Mouse (Mus musculus): ENCODE results near the gene Slc6a5. TPM values are rescaled to one million over a fixed set of nuclear protein-coding genes. Genes with fewer than 3 reads are reported as not detected.
"Not testable (repeated sequence)": the region's sequence is repeated elsewhere in the genome, so short reads cannot be mapped to it uniquely, and the experiment has no call there.

Gene Slc6a5
- polyA plus RNA-seq, 2 experiments = 0.01 TPM; not detected in 1

GRCm38 (mm10) chr7:49920751-49921150, 10.8 kb downstream of the Slc6a5 start:
- Histone ChIP-seq H3K27ac (no peak overlapping the region), H3K9ac (replicated peaks) (no peak overlapping the region), H3K4me2 (ENCODE audit: low read depth) (no peak overlapping the region), H3K9me3 (ENCODE audit: control insufficient read depth, low read length) (no peaks in the 10 kb centered on the region), H3K36me3 (replicated peaks; ENCODE audit: control insufficient read depth, insufficient read depth, low read depth) (no peaks in the 10 kb centered on the region), H3K4me1 (replicated peaks; ENCODE audit: control insufficient read depth in 2 of 2, insufficient read depth in 2 of 2, low read length in 1 of 2) (no peaks in the 10 kb centered on the region), H3K27me3 (ENCODE audit: control insufficient read depth, insufficient read depth, low read length) (peaks cover 14% of the 10 kb centered on the region), H3K4me3 (ENCODE audit: insufficient read depth in 1 of 2, low read depth in 2 of 2, low read length in 2 of 2) (no peak overlapping the region)
- WGBS (ENCODE audit: insufficient replicate concordance) = 65% methylated on average over 4 of the region's 4 CpGs
- DNase-seq (ENCODE audit: low read depth in 3 of 3, low spot score in 3 of 3) = no peak
- TF ChIP-seq EP300 (IDR thresholded peaks at IDR 0.05; ENCODE audit: low read depth) (no peak), CTCF (IDR thresholded peaks at IDR 0.05; ENCODE audit: low read depth) (no peak)
- no peak for ATAC-seq (ENCODE audit: insufficient read depth)

- Histone ChIP-seq H3K9ac (replicated peaks) (no peak overlapping the region), H3K4me2 (ENCODE audit: low read depth) (no peak overlapping the region), H3K27ac (no peak overlapping the region), H3K36me3 (replicated peaks; ENCODE audit: control insufficient read depth, insufficient read depth, low read depth) (no peaks in the 10 kb centered on the region), H3K4me1 (replicated peaks; ENCODE audit: control insufficient read depth in 2 of 2, insufficient read depth in 2 of 2, low read length in 1 of 2) (no peaks in the 10 kb centered on the region), H3K4me3 (ENCODE audit: insufficient read depth in 1 of 2, low read depth in 2 of 2, low read length in 2 of 2) (no peak overlapping the region), H3K9me3 (ENCODE audit: control insufficient read depth, low read length) (no peaks in the 10 kb centered on the region), H3K27me3 (ENCODE audit: control insufficient read depth, insufficient read depth, low read length) (no peaks in the 10 kb centered on the region)
- WGBS (ENCODE audit: insufficient replicate concordance) = 13% methylated on average over 4 of the region's 4 CpGs
- no peak for TF ChIP-seq EP300 (IDR thresholded peaks at IDR 0.05; ENCODE audit: low read depth)
- no peak for TF ChIP-seq CTCF (IDR thresholded peaks at IDR 0.05; ENCODE audit: low read depth)
- DNase-seq (ENCODE audit: low read depth in 3 of 3, low spot score in 3 of 3) (no peak), ATAC-seq (ENCODE audit: insufficient read depth) (no peak)
Observed at GRCm38 (mm10) chr7:49922928-49923327, 13.0 kb downstream of the Slc6a5 start.

DNA sequence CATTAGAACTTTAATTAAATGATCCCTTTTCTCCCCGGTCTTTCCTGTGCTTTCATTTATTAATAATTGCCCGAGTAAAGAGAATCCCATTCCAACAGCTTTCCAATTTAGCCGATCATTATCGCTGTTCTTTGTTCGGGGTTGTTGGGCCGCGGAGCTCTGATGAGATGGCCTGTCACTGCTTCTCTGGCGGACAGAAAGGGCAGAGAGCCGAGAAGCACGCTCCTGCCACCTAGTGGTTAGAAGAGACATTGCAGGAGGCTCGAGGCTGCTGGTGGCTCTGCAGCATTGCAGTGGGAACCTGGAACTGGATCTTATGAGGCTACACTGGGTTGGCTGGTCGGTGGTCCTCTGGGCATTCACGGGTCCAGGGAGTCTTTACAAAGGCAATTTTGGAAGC, 13.4 kb downstream of the Slc6a5 start:
- Histone ChIP-seq H3K4me1 (replicated peaks; ENCODE audit: control insufficient read depth in 2 of 2, insufficient read depth in 2 of 2, low read length in 1 of 2) (no peaks in the 10 kb centered on the region), H3K4me3 (ENCODE audit: insufficient read depth in 1 of 2, low read depth in 2 of 2, low read length in 2 of 2) (no peak overlapping the region), H3K9ac (replicated peaks) (no peak overlapping the region), H3K4me2 (ENCODE audit: low read depth) (no peak overlapping the region), H3K9me3 (ENCODE audit: control insufficient read depth, low read length) (no peaks in the 10 kb centered on the region), H3K27me3 (ENCODE audit: control insufficient read depth, insufficient read depth, low read length) (no peaks in the 10 kb centered on the region), H3K36me3 (replicated peaks; ENCODE audit: control insufficient read depth, insufficient read depth, low read depth) (no peaks in the 10 kb centered on the region), H3K27ac (no peak overlapping the region)
- DNase-seq (ENCODE audit: low read depth in 3 of 3, low spot score in 3 of 3) (peak; percentile 11 to 31 (median 20)), ATAC-seq (ENCODE audit: insufficient read depth) (no peak)
- no peak for TF ChIP-seq EP300 (IDR thresholded peaks at IDR 0.05; ENCODE audit: low read depth)
- TF ChIP-seq CTCF (IDR thresholded peaks at IDR 0.05; ENCODE audit: low read depth) = peak; percentile 97
- WGBS (ENCODE audit: insufficient replicate concordance) = 2% methylated on average over 13 of the region's 13 CpGs

DNA sequence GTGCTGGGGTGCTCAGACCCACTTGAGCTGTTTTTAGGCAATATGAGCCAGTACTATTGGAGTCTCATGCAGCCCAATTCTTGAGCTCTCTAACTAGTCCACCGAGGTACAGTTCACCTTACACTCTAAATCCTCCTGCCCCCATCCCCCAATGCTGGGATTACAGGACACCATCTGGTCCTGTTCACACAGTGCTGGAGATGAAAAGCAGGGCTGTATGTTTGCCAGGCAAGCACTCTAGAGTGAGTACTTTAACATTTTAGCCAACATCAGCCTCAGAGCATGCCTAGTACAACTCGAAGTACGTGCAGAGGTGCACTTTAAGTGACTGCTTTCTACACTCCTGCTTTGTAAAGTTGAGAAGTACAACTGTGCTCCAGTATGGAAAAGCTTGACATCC, 18.6 kb downstream of the Slc6a5 start:
- Histone ChIP-seq H3K4me2 (ENCODE audit: low read depth) (no peak overlapping the region), H3K36me3 (replicated peaks; ENCODE audit: control insufficient read depth, insufficient read depth, low read depth) (no peaks in the 10 kb centered on the region), H3K9me3 (ENCODE audit: control insufficient read depth, low read length) (no peaks in the 10 kb centered on the region), H3K27ac (no peak overlapping the region), H3K4me3 (ENCODE audit: insufficient read depth in 1 of 2, low read depth in 2 of 2, low read length in 2 of 2) (no peak overlapping the region), H3K4me1 (replicated peaks; ENCODE audit: control insufficient read depth in 2 of 2, insufficient read depth in 2 of 2, low read length in 1 of 2) (no peaks in the 10 kb centered on the region), H3K9ac (replicated peaks) (no peak overlapping the region), H3K27me3 (ENCODE audit: control insufficient read depth, insufficient read depth, low read length) (no peaks in the 10 kb centered on the region)
- DNase-seq (ENCODE audit: low read depth in 3 of 3, low spot score in 3 of 3) (no peak), ATAC-seq (ENCODE audit: insufficient read depth) (no peak)
- 48% methylated on average over 3 of the region's 3 CpGs for whole genome bisulfite sequencing (ENCODE audit: insufficient replicate concordance)
- TF ChIP-seq CTCF (IDR thresholded peaks at IDR 0.05; ENCODE audit: low read depth) = no peak
- no peak for TF ChIP-seq EP300 (IDR thresholded peaks at IDR 0.05; ENCODE audit: low read depth)

GRCm38 (mm10) chr7:49929999-49930398, 20.1 kb downstream of the Slc6a5 start:
- Histone ChIP-seq H3K9me3 (ENCODE audit: control insufficient read depth, low read length) (no peaks in the 10 kb centered on the region), H3K27me3 (ENCODE audit: control insufficient read depth, insufficient read depth, low read length) (no peaks in the 10 kb centered on the region), H3K4me2 (ENCODE audit: low read depth) (no peak overlapping the region), H3K9ac (replicated peaks) (no peak overlapping the region), H3K4me1 (replicated peaks; ENCODE audit: control insufficient read depth in 2 of 2, insufficient read depth in 2 of 2, low read length in 1 of 2) (no peaks in the 10 kb centered on the region), H3K36me3 (replicated peaks; ENCODE audit: control insufficient read depth, insufficient read depth, low read depth) (no peaks in the 10 kb centered on the region), H3K4me3 (ENCODE audit: insufficient read depth in 1 of 2, low read depth in 2 of 2, low read length in 2 of 2) (no peak overlapping the region), H3K27ac (no peak overlapping the region)
- WGBS (ENCODE audit: insufficient replicate concordance) = 69% methylated on average over 4 of the region's 4 CpGs
- TF ChIP-seq EP300 (IDR thresholded peaks at IDR 0.05; ENCODE audit: low read depth) = no peak
- no peak for TF ChIP-seq CTCF (IDR thresholded peaks at IDR 0.05; ENCODE audit: low read depth)
- ATAC-seq (ENCODE audit: insufficient read depth) = no peak
- DNase-seq (ENCODE audit: low read depth in 3 of 3, low spot score in 3 of 3) = no peak

DNA sequence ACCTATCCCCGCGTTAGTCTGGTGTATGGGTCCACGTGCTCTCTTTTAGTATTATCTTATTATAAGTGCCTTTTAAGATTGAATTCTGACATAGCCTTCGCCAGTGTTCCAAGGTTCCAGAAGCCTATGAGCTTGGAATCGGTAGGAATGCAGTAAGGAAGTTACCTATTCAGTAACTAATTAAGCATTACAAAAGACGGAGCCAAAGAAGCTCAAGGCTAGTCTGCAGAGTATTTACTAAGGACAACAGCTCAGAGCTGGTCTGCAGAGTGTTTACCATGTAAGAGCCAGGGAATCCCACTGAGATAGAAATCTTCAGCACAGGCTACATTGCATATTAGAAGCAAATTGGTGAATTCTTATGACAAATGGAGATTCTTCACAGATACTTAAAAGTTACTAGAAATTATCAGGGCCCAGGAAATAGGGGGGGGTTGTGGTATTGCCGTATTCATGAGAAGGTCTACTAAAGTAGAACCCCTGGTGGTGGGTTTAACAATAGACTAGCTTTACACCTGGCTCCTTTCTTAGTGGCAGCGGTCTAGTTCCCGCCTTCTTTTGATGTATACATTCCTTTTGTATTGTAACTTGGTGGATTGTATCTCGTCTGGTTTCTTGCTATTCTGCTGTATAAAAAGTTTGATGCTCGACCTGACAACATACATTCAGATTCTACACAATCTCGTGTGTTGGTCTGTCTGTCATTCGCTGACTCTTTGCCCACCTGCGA, 23.6 kb downstream of the Slc6a5 start:
- not testable (repeated sequence) for H3K27me3 ChIP-seq (ENCODE audit: control insufficient read depth, insufficient read depth, low read length); H3K4me3 ChIP-seq (ENCODE audit: insufficient read depth in 1 of 2, low read depth in 2 of 2, low read length in 2 of 2); ATAC-seq (ENCODE audit: insufficient read depth); H3K9me3 ChIP-seq (ENCODE audit: control insufficient read depth, low read length); DNase-seq (ENCODE audit: low read depth in 3 of 3, low spot score in 3 of 3); H3K4me1 ChIP-seq (replicated peaks; ENCODE audit: control insufficient read depth in 2 of 2, insufficient read depth in 2 of 2, low read length in 1 of 2); H3K27ac ChIP-seq; H3K36me3 ChIP-seq (replicated peaks; ENCODE audit: control insufficient read depth, insufficient read depth, low read depth); H3K9ac ChIP-seq (replicated peaks); H3K4me2 ChIP-seq (ENCODE audit: low read depth)
- WGBS (ENCODE audit: insufficient replicate concordance) = 67% methylated on average over 14 of the region's 14 CpGs

Measured in liver, embryonic 14.5 days (tissue).